ENCODE assay signal across 30 mouse cellular contexts in the genomic region with DNA sequence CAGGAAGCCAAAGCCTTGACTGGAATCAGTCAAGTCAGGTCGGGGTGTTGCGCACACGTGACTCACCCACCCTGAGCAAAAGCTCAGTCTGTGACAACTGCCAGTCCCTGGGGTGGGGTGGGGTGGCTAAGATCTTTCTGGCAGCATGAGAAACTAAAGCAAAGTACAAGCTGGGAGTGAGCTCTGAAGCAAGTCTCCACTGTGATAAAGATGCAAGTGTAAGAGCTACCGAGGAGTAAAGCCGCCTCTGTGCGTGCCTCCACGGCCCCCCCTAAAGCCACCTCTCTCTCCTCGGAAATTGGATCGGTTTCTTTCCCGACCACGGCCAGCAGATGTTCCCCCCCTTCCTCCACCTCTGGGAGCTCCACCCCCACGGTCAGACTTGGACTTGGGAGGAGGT. TPM values are rescaled to one million over a fixed set of nuclear protein-coding genes. Genes with fewer than 3 reads are reported as not detected.
DNase-seq lines count a peak whose midpoint lies in the region; ATAC-seq and TF ChIP-seq lines count a peak whose summit lies in the region.
"Had no signal": no experiment of that assay in that cellular context is flagged by ENCODE, and none has a peak within 500 bp of the region (broad histone marks: within the 10 kb centered on the region; RNA-seq: fewer than 3 reads in every experiment).

No protein-coding gene starts in this region.

- ATAC-seq in intestine, embryonic 14.5 days (replicated peaks; ENCODE audit: low FRiP score, low TSS enrichment, low read depth) = no peak
- no peak for ATAC-seq in intestine, postnatal 0 days
- ATAC-seq in stomach, postnatal 0 days (ENCODE audit: low FRiP score, low TSS enrichment) = peak; percentile 49; the same call in 1 of the 2 replicates
- ATAC-seq: CD4-positive, CD25-positive, alpha-beta regulatory T cell, adult 4 months; hindbrain, embryonic 16.5 days; midbrain, embryonic 15.5 days had no signal

- TF ChIP-seq CTCF in intestine, postnatal 0 days (IDR thresholded peaks at IDR 0.05; ENCODE audit: low read depth) = no peak
- no peak for TF ChIP-seq CTCF in stomach, postnatal 0 days (IDR thresholded peaks at IDR 0.05; ENCODE audit: low read depth)

- H3K9me3 ChIP-seq in intestine, embryonic 14.5 days (ENCODE audit: control insufficient read depth, low read length) = no peaks in the 10 kb centered on the region
- H3K9me3 ChIP-seq in intestine, postnatal 0 days (ENCODE audit: control insufficient read depth) = no peaks in the 10 kb centered on the region
- no peaks in the 10 kb centered on the region for H3K9me3 ChIP-seq in ES-E14 (ENCODE audit: control insufficient read depth, insufficient read depth, low read depth, low read length)
- no peaks in the 10 kb centered on the region for H3K9me3 ChIP-seq in stomach, postnatal 0 days (ENCODE audit: control insufficient read depth, low read length)
- H3K9me3 ChIP-seq: embryonic facial prominence, embryonic 12.5 days; forebrain, embryonic 12.5 days; heart, embryonic 15.5 days; kidney, embryonic 15.5 days; limb, embryonic 15.5 days; midbrain, embryonic 15.5 days; neural tube, embryonic 13.5 days; stomach, embryonic 15.5 days had no signal

- H3K4me3 ChIP-seq in intestine, embryonic 14.5 days (ENCODE audit: low read depth, low read length) = no peak overlapping the region
- no peak overlapping the region for H3K4me3 ChIP-seq in intestine, postnatal 0 days (ENCODE audit: low read depth, low read length)
- no peak overlapping the region for H3K4me3 ChIP-seq in ES-E14 (ENCODE audit: insufficient read depth in 1 of 2, low read depth in 1 of 2, low read length in 2 of 2, poor library complexity in 1 of 2, severe bottlenecking in 1 of 2)
- H3K4me3 ChIP-seq in stomach, postnatal 0 days (ENCODE audit: low read depth, low read length) = no peak overlapping the region
- H3K4me3 ChIP-seq: embryonic facial prominence, embryonic 12.5 days; erythroblast, embryonic 14.5 days; forebrain, embryonic 12.5 days; heart, embryonic 15.5 days; kidney, embryonic 15.5 days; left cerebral cortex, adult 2 months; limb, embryonic 15.5 days; midbrain, embryonic 15.5 days; myocyte; neural tube, embryonic 13.5 days; stomach, embryonic 15.5 days had no signal

- DNase-seq in gastrocnemius, adult 18-20 months (ENCODE audit: low spot score) = peak; percentile 28
- no peak for DNase-seq in gastrocnemius, adult 8-10 months (ENCODE audit: low spot score in 2 of 2)
- peak; percentile 45 for DNase-seq in intestine, embryonic 14.5 days (ENCODE audit: low spot score)
- DNase-seq in ES-E14 (ENCODE audit: low read depth, low spot score) = no peak
- DNase-seq in stomach, postnatal 0 days (ENCODE audit: low spot score) = peak; percentile 32
- no peak for DNase-seq in T-cell, adult 2 months (ENCODE audit: low spot score)
- DNase-seq: adrenal gland, adult 8-10 months; cerebellum, adult 18-20 months; cerebellum, postnatal 14 days; kidney, adult 11 months; layer of hippocampus, adult 9-11 months; lung, postnatal 4 days; right cerebral cortex, adult 18-20 months; right cerebral cortex, postnatal 4 days; thymus, adult 18-20 months; thymus, postnatal 36 days had no signal

- H3K36me3 ChIP-seq in intestine, embryonic 14.5 days (ENCODE audit: control insufficient read depth, insufficient read depth, low read length) = peaks cover 73% of the 10 kb centered on the region
- H3K36me3 ChIP-seq in intestine, postnatal 0 days (ENCODE audit: control insufficient read depth, insufficient read depth) = peaks cover 50% of the 10 kb centered on the region
- peaks cover 14% of the 10 kb centered on the region for H3K36me3 ChIP-seq in ES-E14 (ENCODE audit: control insufficient read depth, insufficient read depth, low read length, poor library complexity, severe bottlenecking)
- H3K36me3 ChIP-seq in stomach, postnatal 0 days (ENCODE audit: control insufficient read depth, insufficient read depth, low read length) = peaks cover 7% of the 10 kb centered on the region; the same call in 1 of the 2 replicates
- H3K36me3 ChIP-seq: midbrain, embryonic 15.5 days had no signal

- no peak for TF ChIP-seq EP300 in stomach, postnatal 0 days (optimal IDR thresholded peaks at IDR 0.05)

- no peak overlapping the region for H3K27ac ChIP-seq in intestine, embryonic 14.5 days (ENCODE audit: low read depth)
- H3K27ac ChIP-seq in intestine, postnatal 0 days (ENCODE audit: low read depth, low read length) = no peak overlapping the region
- no peak overlapping the region for H3K27ac ChIP-seq in ES-E14 (ENCODE audit: insufficient read depth, low read depth, low read length, poor library complexity, severe bottlenecking)
- H3K27ac ChIP-seq in stomach, postnatal 0 days (replicated peaks) = no peak overlapping the region
- H3K27ac ChIP-seq: embryonic facial prominence, embryonic 12.5 days; forebrain, embryonic 12.5 days; heart, embryonic 15.5 days; kidney, embryonic 15.5 days; left cerebral cortex, adult 2 months; limb, embryonic 15.5 days; midbrain, embryonic 15.5 days; neural tube, embryonic 13.5 days; stomach, embryonic 15.5 days had no signal

- no peaks in the 10 kb centered on the region for H3K27me3 ChIP-seq in intestine, embryonic 14.5 days (replicated peaks; ENCODE audit: control insufficient read depth, insufficient read depth, low read length)
- no peaks in the 10 kb centered on the region for H3K27me3 ChIP-seq in intestine, postnatal 0 days (replicated peaks; ENCODE audit: control insufficient read depth, insufficient read depth, low read length)
- H3K27me3 ChIP-seq in stomach, postnatal 0 days (ENCODE audit: control insufficient read depth, insufficient read depth, low read length) = no peaks in the 10 kb centered on the region
- H3K27me3 ChIP-seq: embryonic facial prominence, embryonic 12.5 days; forebrain, embryonic 12.5 days; heart, embryonic 15.5 days; kidney, embryonic 15.5 days; limb, embryonic 15.5 days; midbrain, embryonic 15.5 days; neural tube, embryonic 13.5 days; stomach, embryonic 15.5 days had no signal

- 82% methylated on average over 12 of the region's 12 CpGs for WGBS in intestine, embryonic 14.5 days
- WGBS in intestine, postnatal 0 days = 78% methylated on average over 12 of the region's 12 CpGs
- WGBS in stomach, postnatal 0 days = 73% methylated on average over 12 of the region's 12 CpGs

- H3K4me2 ChIP-seq in intestine, embryonic 14.5 days (ENCODE audit: low read length) = no peak overlapping the region
- H3K4me2 ChIP-seq in intestine, postnatal 0 days (replicated peaks; ENCODE audit: low read depth) = no peak overlapping the region
- H3K4me2 ChIP-seq in stomach, postnatal 0 days (replicated peaks; ENCODE audit: low read depth) = no peak overlapping the region
- H3K4me2 ChIP-seq: embryonic facial prominence, embryonic 12.5 days; forebrain, embryonic 12.5 days; heart, embryonic 15.5 days; kidney, embryonic 15.5 days; limb, embryonic 15.5 days; midbrain, embryonic 15.5 days; neural tube, embryonic 13.5 days; stomach, embryonic 15.5 days had no signal

- in situ Hi-C loops in ES-E14 (cut with MboI; ENCODE audit: low sequenced_read_pairs in 2 of 2, unreplicated experiment in 2 of 2) = no loop called here

- no peaks in the 10 kb centered on the region for H3K4me1 ChIP-seq in intestine, embryonic 14.5 days (replicated peaks; ENCODE audit: control insufficient read depth, insufficient read depth, low read length)
- H3K4me1 ChIP-seq in intestine, postnatal 0 days (replicated peaks; ENCODE audit: control insufficient read depth, insufficient read depth, low read length) = no peaks in the 10 kb centered on the region
- H3K4me1 ChIP-seq in ES-E14 (ENCODE audit: control insufficient read depth in 2 of 2, insufficient read depth in 2 of 2, low read length in 2 of 2, poor library complexity in 1 of 2) = peaks cover 0 to 8% of the 10 kb centered on the region in 2 experiments; a peak in 3 of 4 replicates
- no peaks in the 10 kb centered on the region for H3K4me1 ChIP-seq in stomach, postnatal 0 days (replicated peaks; ENCODE audit: control insufficient read depth, insufficient read depth)
- H3K4me1 ChIP-seq: embryonic facial prominence, embryonic 12.5 days; forebrain, embryonic 12.5 days; kidney, embryonic 15.5 days; midbrain, embryonic 15.5 days; neural tube, embryonic 13.5 days; stomach, embryonic 15.5 days had no signal

- H3K9ac ChIP-seq in intestine, embryonic 14.5 days (ENCODE audit: low read length) = no peak overlapping the region
- no peak overlapping the region for H3K9ac ChIP-seq in intestine, postnatal 0 days (ENCODE audit: low read depth, low read length)
- H3K9ac ChIP-seq in ES-E14 (ENCODE audit: insufficient read depth, low read depth, low read length, poor library complexity, severe bottlenecking) = peak overlapping the region; percentile 40
- H3K9ac ChIP-seq in stomach, postnatal 0 days (ENCODE audit: low read length) = no peak overlapping the region
- H3K9ac ChIP-seq: embryonic facial prominence, embryonic 12.5 days; forebrain, embryonic 12.5 days; heart, embryonic 15.5 days; kidney, embryonic 15.5 days; limb, embryonic 15.5 days; midbrain, embryonic 15.5 days; neural tube, embryonic 13.5 days; stomach, embryonic 15.5 days had no signal

TF ChIP-seq in ES-E14, 5 proteins besides CTCF, POLR2A, EP300 and RAD21:
- TF ChIP-seq MAFK (IDR thresholded peaks at IDR 0.05; ENCODE audit: insufficient read depth, low read depth, low read length) = no peak
- TF ChIP-seq ZNF384 (IDR thresholded peaks at IDR 0.05; ENCODE audit: low read depth, low read length) = no peak
- TF ChIP-seq HCFC1 (IDR thresholded peaks at IDR 0.05; ENCODE audit: borderline replicate concordance, insufficient read depth, low read length) = no peak
- TF ChIP-seq CHD2 (IDR thresholded peaks at IDR 0.05; ENCODE audit: low read depth, low read length) = no peak

RNA-seq across cellular contexts. Expression of gene Mettl14, which starts 16.7 kb away (rescaled TPM):
- total RNA-seq in gastrocnemius, adult 18-20 months (2021) = 1 to 10 TPM; 8.8 to 9.7 TPM
- 10 to 100 TPM in 1 of 4 experiments, 1 to 10 TPM in 3; 6.7 to 11.6 (median 8.8) TPM for total RNA-seq in gastrocnemius, adult 8-10 months (2022)
- polyA plus RNA-seq in intestine, embryonic 14.5 days (2014; fragmentation: Nextera tagmentation; extraction: Ambion mirVana) = 20.6 and 22.8 TPM in 2 replicates
- 11.1 and 11.7 TPM in 2 replicates for polyA plus RNA-seq in intestine, postnatal 0 days (2015; fragmentation: Nextera tagmentation; extraction: Ambion mirVana)
- 12.4 and 14.0 TPM in 2 replicates for total RNA-seq in ES-E14 (2012; rRNA removed)
- 10.5 and 11.3 TPM in 2 replicates for polyA plus RNA-seq in stomach, postnatal 0 days (2015; fragmentation: Nextera tagmentation; extraction: Ambion mirVana)

Comparison
In these comparisons a context has a peak if more than half of its experiments do, and no peak if none do; other contexts are left out.
1. DNase-seq: peak in gastrocnemius, adult 18-20 months (single experiment), intestine, embryonic 14.5 days (single experiment) and stomach, postnatal 0 days (single experiment); none in gastrocnemius, adult 8-10 months (0 of 2), ES-E14 (single experiment) and T-cell, adult 2 months (single experiment).